Mouse (Mus musculus) urinary bladder, postnatal 25 days (tissue): Measurements from ENCODE around the gene Emsy.

ENCODE experiments used
- DNase-seq: peaks from one replicate; pipeline ENCODE4 v3.0.0; 2022; ENCODE audit warnings: low spot score

Gene Emsy

DNA sequence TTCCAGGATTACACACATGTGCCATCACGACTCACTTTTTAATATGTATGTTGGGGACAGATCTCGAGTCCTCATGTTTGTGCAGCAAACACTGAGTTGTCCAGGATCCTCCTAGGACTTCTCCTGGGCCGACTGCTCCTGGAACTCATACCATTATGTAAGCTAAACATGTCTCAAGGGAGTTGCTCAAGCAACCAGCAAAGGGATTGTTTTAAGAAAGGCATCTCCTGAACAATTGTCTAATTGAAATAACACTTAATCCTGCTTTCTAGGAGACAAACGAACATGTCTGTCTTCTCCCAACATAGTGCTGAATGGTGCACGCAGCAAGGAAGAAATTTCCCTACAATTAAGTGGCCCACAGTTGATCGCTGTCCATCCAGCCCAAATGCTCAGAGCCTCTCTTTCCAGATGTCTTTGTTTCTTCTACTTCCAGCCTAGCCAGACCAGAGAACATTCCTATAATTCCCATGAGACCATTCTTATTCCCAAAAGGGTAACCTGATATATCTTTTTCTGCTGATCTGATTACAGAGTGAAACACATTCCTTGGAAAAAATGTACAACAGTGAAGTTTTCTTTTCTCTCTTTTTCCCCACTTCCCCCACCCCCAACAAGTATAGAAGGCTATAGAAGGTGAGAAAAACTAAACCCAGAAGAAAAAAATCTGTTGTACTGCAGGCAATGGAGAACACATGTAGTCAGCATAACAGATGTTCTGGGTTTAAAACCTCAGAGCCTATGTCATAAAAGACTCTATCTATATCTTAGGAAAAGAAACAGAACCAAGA is 11.6 kb upstream of the Emsy start:
- DNase-seq: no peak

- DNase-seq: no peak
Measured at GRCm38 (mm10) chr7:98665726-98666125, 9.1 kb upstream of the Emsy start.

GRCm38 (mm10) chr7:98665166-98665565 is 8.6 kb upstream of the Emsy start:
- DNase-seq: no peak

DNA sequence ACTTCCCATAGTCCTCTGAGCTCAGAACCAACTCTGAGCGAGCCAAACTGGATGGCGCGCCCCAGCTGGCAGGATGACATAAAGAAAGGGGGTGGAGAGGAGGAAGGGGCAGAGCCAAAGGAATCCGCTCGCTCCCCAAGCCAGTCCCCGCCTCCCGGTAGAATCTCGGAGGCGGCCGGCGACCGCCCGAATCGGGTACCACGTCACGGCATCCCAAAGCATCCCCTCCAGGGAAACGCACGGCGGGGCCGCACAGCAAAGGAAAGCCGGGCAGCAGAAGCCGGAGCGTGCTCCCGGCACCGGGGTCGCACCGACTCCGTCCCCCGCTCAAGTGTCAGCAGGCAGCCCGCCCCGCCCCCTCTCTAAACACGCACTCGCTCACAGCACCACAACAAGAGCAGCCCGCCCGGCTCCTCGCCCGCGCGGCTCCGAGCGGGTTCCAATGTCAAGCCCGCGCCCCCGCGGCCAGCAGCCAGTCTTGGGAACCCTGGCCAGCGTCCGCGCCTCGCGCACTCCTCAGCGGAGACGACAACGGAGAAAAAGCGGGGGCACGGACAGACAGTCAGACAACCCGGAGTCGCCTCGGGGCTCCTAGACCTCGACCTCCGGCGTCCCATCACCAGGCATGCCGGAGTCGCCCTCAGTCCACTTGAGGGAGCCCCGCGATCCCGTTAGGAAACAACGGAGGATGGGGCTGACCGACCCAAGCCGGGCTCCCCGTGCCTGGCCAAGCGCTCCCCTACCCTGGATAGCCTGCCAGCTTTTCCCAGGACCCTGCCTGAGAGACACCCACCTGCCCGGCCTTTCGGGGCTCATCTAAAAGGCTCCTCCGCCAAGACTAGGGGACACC is 677 bp downstream of the Emsy start:
- peak; percentile 68 for DNase-seq

- no peak for DNase-seq
Measured at GRCm38 (mm10) chr7:98651651-98652050, 4.9 kb downstream of the Emsy start.

- no peak for DNase-seq
Measured at GRCm38 (mm10) chr7:98644238-98644637, 12.3 kb downstream of the Emsy start.

- DNase-seq: no peak
Measured at GRCm38 (mm10) chr7:98636607-98637006, 20.0 kb downstream of the Emsy start.

- DNase-seq: no peak
Measured at GRCm38 (mm10) chr7:98633032-98633431, 23.6 kb downstream of the Emsy start.

- DNase-seq: no peak
Measured at GRCm38 (mm10) chr7:98629947-98630346, 26.6 kb downstream of the Emsy start.

GRCm38 (mm10) chr7:98617739-98618138 is 38.8 kb downstream of the Emsy start:
- DNase-seq: no peak

- DNase-seq: no peak
Measured at GRCm38 (mm10) chr7:98612936-98613335, 43.6 kb downstream of the Emsy start.

GRCm38 (mm10) chr7:98608520-98608919 is 48.1 kb downstream of the Emsy start:
- no peak for DNase-seq

- DNase-seq: no peak
Measured at GRCm38 (mm10) chr7:98607158-98607557, 49.4 kb downstream of the Emsy start.

DNA sequence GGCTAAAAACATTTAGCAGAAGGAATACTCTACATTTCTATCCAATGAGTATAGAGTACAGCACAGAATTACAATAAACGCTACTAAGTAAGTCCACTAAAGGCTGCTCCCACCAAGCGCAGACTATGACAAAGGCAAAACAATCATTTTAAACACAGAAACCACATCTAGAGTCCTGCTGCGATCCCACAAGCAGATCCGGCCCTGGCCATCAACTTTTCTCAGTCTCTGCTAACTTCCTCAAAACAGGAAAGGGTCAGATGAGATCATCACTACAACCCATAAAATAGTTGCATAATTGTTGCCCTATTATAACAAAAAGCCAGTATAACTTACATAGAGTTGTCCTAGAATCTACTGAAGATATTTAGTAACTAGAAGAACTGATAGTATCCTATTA is 54.9 kb downstream of the Emsy start:
- no peak for DNase-seq

DNA sequence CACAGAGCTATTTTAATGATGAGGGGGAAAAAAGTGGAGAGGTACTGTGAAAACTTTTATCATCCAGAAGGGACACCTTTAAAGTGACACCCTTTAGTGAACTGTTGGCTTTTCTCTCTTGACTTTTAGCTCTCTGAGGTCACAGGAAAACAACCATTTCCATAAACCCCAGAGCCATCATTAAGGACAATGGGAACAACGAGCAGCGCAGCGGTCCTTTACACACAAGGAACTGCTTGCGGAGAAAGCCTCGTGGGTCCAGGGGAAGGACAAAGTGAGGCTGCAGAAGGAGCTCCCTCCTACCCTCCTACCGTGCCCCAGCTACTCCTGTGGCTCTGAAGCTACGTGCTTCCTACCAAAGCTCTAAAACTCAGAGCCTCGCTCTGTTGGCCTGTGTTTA is 59.2 kb downstream of the Emsy start:
- DNase-seq: no peak

DNA sequence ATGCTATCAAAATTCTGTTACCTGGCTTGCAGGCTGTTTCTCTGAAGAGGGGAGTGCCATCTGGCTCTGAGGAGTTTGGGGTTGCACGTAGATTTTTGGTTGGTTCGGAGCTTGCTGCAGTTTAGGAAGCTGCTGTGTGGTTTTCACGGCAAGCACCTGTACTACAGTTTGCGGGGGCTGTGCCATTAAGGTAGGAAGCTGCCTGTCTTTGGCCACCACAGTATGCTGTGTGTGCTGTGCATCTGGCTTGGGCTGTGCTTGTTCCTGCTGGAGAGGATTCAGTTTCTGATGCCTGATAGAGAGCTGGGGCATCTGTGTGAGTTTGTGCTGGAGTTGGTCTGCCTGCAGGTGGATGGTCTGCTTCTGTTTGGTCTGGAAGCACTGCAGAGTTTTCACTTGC is 61.9 kb downstream of the Emsy start:
- no peak for DNase-seq

GRCm38 (mm10) chr7:98593276-98593675 is 63.3 kb downstream of the Emsy start:
- no peak for DNase-seq

DNA sequence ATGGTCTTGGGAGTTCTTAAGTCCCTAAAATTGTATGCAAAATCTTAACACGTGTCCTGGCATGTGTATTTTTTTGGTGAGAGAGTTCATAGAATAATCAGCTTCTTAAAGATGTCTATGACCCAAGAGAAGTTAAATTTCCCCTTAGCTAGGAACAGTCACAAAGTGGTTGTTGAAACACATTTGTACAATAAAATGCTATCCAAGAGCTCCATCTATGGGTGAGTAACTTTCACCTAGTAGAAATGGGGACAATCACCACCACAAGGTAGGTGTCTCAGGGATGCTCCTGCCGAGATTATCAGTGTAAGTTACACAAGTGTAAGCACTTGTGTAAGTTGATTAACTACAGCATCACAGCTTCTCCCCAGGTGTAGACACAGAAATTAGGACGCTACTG is 67.6 kb downstream of the Emsy start:
- no peak for DNase-seq

GRCm38 (mm10) chr7:98586313-98586712 is 70.3 kb downstream of the Emsy start:
- no peak for DNase-seq

GRCm38 (mm10) chr7:98584555-98584954 is 72.0 kb downstream of the Emsy start:
- DNase-seq: no peak

DNA sequence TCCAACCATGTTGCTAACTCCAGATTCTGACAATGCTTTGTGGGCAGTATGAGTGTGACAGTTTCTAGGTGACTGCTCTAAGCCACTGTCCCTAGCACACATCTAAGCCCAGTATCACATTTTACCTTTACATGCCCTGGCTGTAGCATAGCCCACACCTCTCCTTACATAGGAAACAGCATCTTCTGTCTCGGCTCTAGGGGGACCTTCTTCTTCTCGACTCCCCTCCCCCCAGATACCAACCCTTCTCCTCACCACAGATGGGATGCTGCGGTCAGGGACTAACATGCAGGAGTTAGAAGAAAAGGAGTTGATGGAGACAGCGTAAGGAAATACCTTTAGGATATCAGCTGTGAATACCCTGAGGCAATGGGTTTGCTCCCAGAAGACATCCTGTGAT is 75.3 kb downstream of the Emsy start:
- DNase-seq: no peak

DNA sequence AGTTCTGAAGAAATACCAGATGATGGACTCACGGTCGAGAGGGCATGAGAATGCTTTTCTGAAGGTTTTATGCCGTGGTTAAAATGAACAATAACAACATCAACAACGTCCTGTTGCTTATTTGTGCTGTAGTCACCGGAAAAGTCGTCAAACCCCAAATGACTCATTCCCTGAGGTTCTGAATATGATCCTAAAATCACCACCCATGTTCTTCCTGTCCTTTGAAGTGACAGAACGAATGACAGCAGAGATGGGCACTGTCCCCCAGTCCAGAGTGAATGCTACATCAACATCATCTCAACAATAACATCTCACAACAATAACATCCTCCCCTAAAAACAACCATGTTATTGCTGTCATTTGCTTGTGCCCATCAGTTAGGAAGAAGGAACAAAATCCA is 76.1 kb downstream of the Emsy start:
- no peak for DNase-seq

DNA sequence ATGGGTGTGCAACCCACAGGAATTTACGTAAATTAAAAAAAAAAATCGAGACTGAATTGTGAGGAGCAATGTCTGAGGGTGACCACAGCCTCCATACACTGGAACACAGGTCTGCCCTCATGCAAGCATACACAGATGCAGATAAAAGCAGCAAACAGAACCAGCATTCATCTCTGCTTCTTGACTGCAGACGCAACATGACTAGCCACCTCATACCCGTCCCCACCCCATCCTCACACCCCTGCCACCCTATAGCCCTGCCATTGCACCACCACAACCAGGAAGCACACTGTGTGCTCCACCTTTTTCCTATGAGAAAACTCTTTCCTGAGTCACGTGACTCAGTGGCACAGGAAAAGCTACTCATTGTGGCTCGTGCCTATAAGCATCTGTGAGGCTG is 76.9 kb downstream of the Emsy start:
- no peak for DNase-seq
